Mouse (Mus musculus) adipocyte (in vitro differentiated cells): ENCODE data around the gene Ptprt.

Source experiments
- DNase-seq: peaks from one replicate; pipeline ENCODE4 v3.0.0-alpha.2; 2016; ENCODE audit warnings: low spot score

The Ptprt gene

GRCm38 (mm10) chr2:161695819-161696218, 965.1 kb downstream of the Ptprt start:
- DNase-seq, result no peak

GRCm38 (mm10) chr2:161668302-161668986, 992.5 kb downstream of the Ptprt start:
- DNase-seq, result no peak

- DNase-seq, result no peak
Measured at GRCm38 (mm10) chr2:161661912-161662311, 999.0 kb downstream of the Ptprt start.

- DNase-seq, result no peak
Measured at GRCm38 (mm10) chr2:161660827-161661226, 1000.1 kb downstream of the Ptprt start.

- no peak for DNase-seq
Measured at GRCm38 (mm10) chr2:161657046-161657445, 1003.9 kb downstream of the Ptprt start.

- DNase-seq, result no peak
Measured at GRCm38 (mm10) chr2:161656632-161657031, 1004.3 kb downstream of the Ptprt start.

- DNase-seq, result no peak
Measured at GRCm38 (mm10) chr2:161640805-161641204, 1020.1 kb downstream of the Ptprt start.

- no peak for DNase-seq
Measured at GRCm38 (mm10) chr2:161634084-161634483, 1026.9 kb downstream of the Ptprt start.

- DNase-seq, result no peak
Measured at GRCm38 (mm10) chr2:161625896-161626295, 1035.1 kb downstream of the Ptprt start.

GRCm38 (mm10) chr2:161608401-161608800, 1052.5 kb downstream of the Ptprt start:
- no peak for DNase-seq

- no peak for DNase-seq
Measured at GRCm38 (mm10) chr2:161607372-161607771, 1053.6 kb downstream of the Ptprt start.

- no peak for DNase-seq
Measured at GRCm38 (mm10) chr2:161600206-161600808, 1060.6 kb downstream of the Ptprt start.

GRCm38 (mm10) chr2:161593391-161594152, 1067.4 kb downstream of the Ptprt start:
- DNase-seq, result no peak

- DNase-seq, result no peak
Measured at GRCm38 (mm10) chr2:161574401-161574800, 1086.5 kb downstream of the Ptprt start.

- no peak for DNase-seq
Measured at GRCm38 (mm10) chr2:161572201-161572600, 1088.7 kb downstream of the Ptprt start.

- no peak for DNase-seq
Measured at GRCm38 (mm10) chr2:161570236-161570995, 1090.5 kb downstream of the Ptprt start.

- no peak for DNase-seq
Measured at GRCm38 (mm10) chr2:161561502-161561901, 1099.4 kb downstream of the Ptprt start.

GRCm38 (mm10) chr2:161557874-161558273, 1103.1 kb downstream of the Ptprt start:
- no peak for DNase-seq

- DNase-seq, result no peak
Measured at GRCm38 (mm10) chr2:161553651-161554050, 1107.3 kb downstream of the Ptprt start.

GRCm38 (mm10) chr2:161552011-161552410, 1108.9 kb downstream of the Ptprt start:
- DNase-seq, result no peak

- no peak for DNase-seq
Measured at GRCm38 (mm10) chr2:161549577-161549976, 1111.4 kb downstream of the Ptprt start.

GRCm38 (mm10) chr2:161547318-161547717, 1113.6 kb downstream of the Ptprt start:
- no peak for DNase-seq
